ENCODE assay signal across 8 mouse cellular contexts in the genomic region with DNA sequence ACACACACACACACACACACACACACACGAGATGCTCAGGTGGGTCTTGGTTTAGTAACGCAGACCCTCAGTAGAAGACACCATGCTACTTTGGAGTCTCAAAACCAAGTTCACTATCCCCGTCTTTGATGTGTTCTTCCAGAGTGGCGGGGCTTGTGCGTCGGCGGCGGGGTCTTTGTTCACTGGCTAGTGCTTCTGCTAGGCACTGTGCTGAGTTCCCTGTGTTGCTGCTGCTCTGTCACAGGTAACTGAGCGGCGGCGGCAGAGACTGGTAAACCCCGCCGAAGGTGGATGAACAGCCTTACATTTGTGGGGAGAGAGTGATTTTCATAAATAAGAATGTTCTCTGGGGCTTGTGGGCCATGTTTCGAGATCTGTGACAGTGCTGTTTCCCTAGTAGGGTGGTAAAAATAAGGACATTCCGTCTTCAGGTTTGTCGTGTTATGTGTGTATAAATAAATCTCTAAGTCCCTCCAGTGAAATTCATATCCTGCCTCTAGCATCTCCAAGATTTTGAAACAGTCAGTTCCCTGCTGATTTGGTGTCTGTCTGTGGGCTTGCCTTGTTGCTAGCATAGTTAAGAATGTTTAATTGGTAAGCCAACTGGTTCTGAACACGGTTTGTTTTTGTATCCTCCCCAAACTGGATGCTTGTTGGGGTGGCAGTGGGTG. TPM values are rescaled to one million over a fixed set of nuclear protein-coding genes. Genes with fewer than 3 reads are reported as not detected.
A peak's percentile ranks its signal among the peaks of the same experiment; 100 is the strongest.
DNase-seq lines count a peak whose midpoint lies in the region; ATAC-seq and TF ChIP-seq lines count a peak whose summit lies in the region.

No protein-coding gene starts in this region.

- 27% methylated on average over 17 of the region's 17 CpGs for WGBS in heart, embryonic 11.5 days (ENCODE audit: insufficient replicate concordance)
- 21% methylated on average over 17 of the region's 17 CpGs for WGBS in heart, embryonic 15.5 days
- WGBS in macrophage (ENCODE audit: missing documents), result 31% methylated on average over 16 of the region's 17 CpGs

- H3K79me2 ChIP-seq in macrophage (ENCODE audit: inconsistent target), result peaks cover 65% of the 10 kb centered on the region

- no peak for DNase-seq in heart, adult 8-10 months (ENCODE audit: low spot score)
- DNase-seq in brain, embryonic 14.5 days (ENCODE audit: low read depth), result peak; percentile 79
- DNase-seq in c-Kit-positive CD71-positive TER-119-positive erythroid progenitor cells, embryonic 14.5 days (ENCODE audit: low spot score), result no peak
- no peak for DNase-seq in spleen, postnatal 36 days (ENCODE audit: low spot score in 2 of 2)
- no peak for DNase-seq in urinary bladder, postnatal 36 days (ENCODE audit: low spot score in 2 of 2)

- no peak for ATAC-seq in heart, embryonic 11.5 days (replicated peaks; ENCODE audit: insufficient number of reproducible peaks, low FRiP score, low TSS enrichment)
- ATAC-seq in heart, embryonic 15.5 days (replicated peaks; ENCODE audit: insufficient number of reproducible peaks, insufficient read depth, low FRiP score, low read depth), result no peak

- H3K27me3 ChIP-seq in heart, embryonic 11.5 days (ENCODE audit: control insufficient read depth, insufficient read depth, low read length), result no peaks in the 10 kb centered on the region
- no peaks in the 10 kb centered on the region for H3K27me3 ChIP-seq in heart, embryonic 15.5 days

- peak overlapping the region; percentile 97 for H3K4me2 ChIP-seq in heart, embryonic 11.5 days
- H3K4me2 ChIP-seq in heart, embryonic 15.5 days, result peak overlapping the region; percentile 86

- peak overlapping the region; percentile 90 for H3K9ac ChIP-seq in heart, embryonic 11.5 days (ENCODE audit: low read depth, low read length)
- H3K9ac ChIP-seq in heart, embryonic 15.5 days, result peak overlapping the region; percentile 99; the same call in 1 of the 2 replicates

- peaks cover 47% of the 10 kb centered on the region for H3K4me1 ChIP-seq in heart, embryonic 11.5 days (ENCODE audit: control insufficient read depth, insufficient read depth, low read length)
- peaks cover 55% of the 10 kb centered on the region for H3K4me1 ChIP-seq in heart, embryonic 15.5 days (replicated peaks)

- TF ChIP-seq POLR2A in brain, embryonic 14.5 days (IDR thresholded peaks at IDR 0.05; ENCODE audit: borderline replicate concordance, extremely low read depth, insufficient read depth, insufficient read length, poor library complexity, severe bottlenecking), result no peak

- no peak for TF ChIP-seq CTCF in brain, embryonic 14.5 days (IDR thresholded peaks at IDR 0.05; ENCODE audit: borderline replicate concordance, extremely low read depth, insufficient read depth, insufficient read length)

- H3K36me3 ChIP-seq in heart, embryonic 11.5 days (ENCODE audit: control insufficient read depth, insufficient read depth, low read length), result no peaks in the 10 kb centered on the region
- H3K36me3 ChIP-seq in heart, embryonic 15.5 days, result no peaks in the 10 kb centered on the region
- H3K36me3 ChIP-seq in macrophage (ENCODE audit: inconsistent target), result no peaks in the 10 kb centered on the region

- H3K9me3 ChIP-seq in heart, embryonic 11.5 days (replicated peaks; ENCODE audit: control insufficient read depth, low read length), result no peaks in the 10 kb centered on the region
- no peaks in the 10 kb centered on the region for H3K9me3 ChIP-seq in heart, embryonic 15.5 days (replicated peaks)

- peak overlapping the region; percentile 55; the same call in 1 of the 2 replicates for H3K27ac ChIP-seq in heart, embryonic 11.5 days (ENCODE audit: low read depth, low read length)
- peak overlapping the region; percentile 90 for H3K27ac ChIP-seq in heart, embryonic 15.5 days
- H3K27ac ChIP-seq in macrophage, result no peak overlapping the region

- H3K4me3 ChIP-seq in heart, embryonic 11.5 days (ENCODE audit: low read depth, low read length), result peak overlapping the region; percentile 83
- H3K4me3 ChIP-seq in heart, embryonic 15.5 days, result peak overlapping the region; percentile 94
- H3K4me3 ChIP-seq in macrophage (ENCODE audit: inconsistent target), result peak overlapping the region; percentile 69; the same call in 1 of the 2 replicates

RNA-seq across cellular contexts. Expression of gene Acvr1b, which starts 1.9 kb away (rescaled TPM):
- polyA plus RNA-seq in heart, embryonic 11.5 days (2014; fragmentation: Nextera tagmentation; extraction: Ambion mirVana), result 8.0 and 8.9 TPM in 2 replicates
- total RNA-seq in heart, adult 8-10 months (2022), result 10 to 100 TPM; 12.1 to 14.7 (median 13.9) TPM
- polyA plus RNA-seq in brain, embryonic 14.5 days (2012; rRNA removed), result 62.5 and 75.3 TPM in 2 replicates
- 5.8 and 6.9 TPM in 2 replicates for polyA plus RNA-seq in heart, embryonic 15.5 days (2015; fragmentation: Nextera tagmentation; extraction: Ambion mirVana)
- total RNA-seq in macrophage (2018; cell fraction: chromatin; rRNA removed), result 10 to 100 TPM in 17 of 26 experiments, 1 to 10 TPM in 9; 3.9 to 30.0 (median 13.3) TPM
- 10 to 100 TPM in 24 of 26 experiments, 1 to 10 TPM in 2; 8.4 to 19.8 (median 14.9) TPM for total RNA-seq in macrophage (2018; cell fraction: cytosol; rRNA removed)
- 10 to 100 TPM; 12.9 to 36.2 (median 21.7) TPM for total RNA-seq in macrophage (2018; cell fraction: nucleus; rRNA removed)
- 13.7 to 15.7 TPM (median 14.6 TPM) in 3 replicates for polyA plus RNA-seq in macrophage (2018)

RNA-seq across cellular contexts. Expression of gene Acvrl1, which starts 47.4 kb away (rescaled TPM):
- 1.5 and 2.0 TPM in 2 replicates for polyA plus RNA-seq in heart, embryonic 11.5 days (2014; fragmentation: Nextera tagmentation; extraction: Ambion mirVana)
- total RNA-seq in heart, adult 8-10 months (2022), result 10 to 100 TPM; 19.8 to 30.3 (median 23.0) TPM
- 8.5 and 11.6 TPM in 2 replicates for polyA plus RNA-seq in brain, embryonic 14.5 days (2012; rRNA removed)
- polyA plus RNA-seq in heart, embryonic 15.5 days (2015; fragmentation: Nextera tagmentation; extraction: Ambion mirVana), result 13.1 and 17.1 TPM in 2 replicates
- total RNA-seq in macrophage (2018; cell fraction: chromatin; rRNA removed), result 10 to 100 TPM in 3 of 26 experiments, 1 to 10 TPM in 22, under 1 TPM in 1; 0.45 to 21.0 (median 6.3) TPM
- 10 to 100 TPM in 18 of 26 experiments, 1 to 10 TPM in 8; 6.5 to 17.7 (median 11.1) TPM for total RNA-seq in macrophage (2018; cell fraction: cytosol; rRNA removed)
- total RNA-seq in macrophage (2018; cell fraction: nucleus; rRNA removed), result 10 to 100 TPM in 19 of 26 experiments, 1 to 10 TPM in 7; 2.4 to 34.0 (median 11.2) TPM
- polyA plus RNA-seq in macrophage (2018), result 8.7 to 12.6 TPM (median 11.5 TPM) in 3 replicates

RNA-seq across cellular contexts. Expression of gene Grasp, which starts 48.2 kb away (rescaled TPM):
- 4.1 TPM in 2 replicates for polyA plus RNA-seq in heart, embryonic 11.5 days (2014; fragmentation: Nextera tagmentation; extraction: Ambion mirVana)
- total RNA-seq in heart, adult 8-10 months (2022), result 10 to 100 TPM in 1 of 4 experiments, 1 to 10 TPM in 3; 7.6 to 10.2 (median 9.5) TPM
- 4.9 and 6.5 TPM in 2 replicates for polyA plus RNA-seq in brain, embryonic 14.5 days (2012; rRNA removed)
- polyA plus RNA-seq in heart, embryonic 15.5 days (2015; fragmentation: Nextera tagmentation; extraction: Ambion mirVana), result 3.3 and 5.0 TPM in 2 replicates
- under 1 TPM in 9 of 26 experiments, not detected in 17; 0.29 to 0.87 (median 0.66) TPM for total RNA-seq in macrophage (2018; cell fraction: chromatin; rRNA removed)
- 1 to 10 TPM in 1 of 26 experiments, under 1 TPM in 24, not detected in 1; 0.04 to 1.0 (median 0.21) TPM for total RNA-seq in macrophage (2018; cell fraction: cytosol; rRNA removed)
- total RNA-seq in macrophage (2018; cell fraction: nucleus; rRNA removed), result under 1 TPM in 17 of 26 experiments, not detected in 9; 0.22 to 0.94 (median 0.65) TPM
- polyA plus RNA-seq in macrophage (2018), result 0.26 to 0.36 TPM in 2 of 3 replicates, not detected in the other
